Mouse (Mus musculus) cerebellum, adult 2 months (tissue): ENCODE measurements around the gene Zfp36. TPM values are rescaled to one million over a fixed set of nuclear protein-coding genes. Genes with fewer than 3 reads are reported as not detected.
"Not testable (repeated sequence)": the region's sequence is repeated elsewhere in the genome, so short reads cannot be mapped to it uniquely, and the experiment has no call there.

Source experiments
- DNase-seq, 2 experiments: peaks; one replicate each; pipeline ENCODE4 v3.0.0; 2021
- H3K27ac ChIP-seq: fragments of 200-500 bp; 2 replicates; pipeline ENCODE4 v1.5.1; 2012; ENCODE audit warnings: low read length, control low read depth, inconsistent platforms; ENCODE audit not compliant: insufficient read depth
- H3K27me3 ChIP-seq: fragments of 200-500 bp; 2 replicates; pipeline ENCODE4 v1.6.1; 2012; ENCODE audit warnings: inconsistent platforms, mild to moderate bottlenecking, low read length, moderate library complexity; ENCODE audit not compliant: control insufficient read depth, insufficient read depth
- H3K4me1 ChIP-seq: fragments of 200-500 bp; 2 replicates; pipeline ENCODE4 v1.6.1; 2011; ENCODE audit warnings: low read length; ENCODE audit not compliant: control insufficient read depth, insufficient read depth
- H3K4me3 ChIP-seq: fragments of 200-500 bp; replicated peaks from 2 replicates; pipeline ENCODE3; 2011; ENCODE audit warnings: mild to moderate bottlenecking, low read depth, low read length, control low read depth; ENCODE audit not compliant: insufficient read depth
- CTCF ChIP-seq: fragments of 200-500 bp; IDR thresholded peaks from 2 replicates; pipeline ENCODE4 v1.5.1; 2011; ENCODE audit warnings: low read depth, mild to moderate bottlenecking, control low read depth, low read length, moderate library complexity, borderline replicate concordance; ENCODE audit not compliant: insufficient read depth
- POLR2A ChIP-seq: fragments of 200-500 bp; IDR thresholded peaks from 2 replicates; pipeline ENCODE4 v1.6.1; 2011; ENCODE audit warnings: low read length, control low read depth, borderline replicate concordance; ENCODE audit not compliant: insufficient read depth
- WGBS: fragments of 180-500 bp; shearing (Covaris S2); methylation state at CpG from one replicate; pipeline ENCODE4 v1.1.7; 2018; 5-methylcytosine and 5-hydroxymethylcytosine counted together
- polyA plus RNA-seq: library from polyadenylated mRNA; depleted of rRNA; stranded (reverse); fragments of >200 nt; gene quantifications from 2 replicates; pipeline ENCODE4 v1.2.3, GENCODE M21; 2012

Gene Zfp36
- polyA plus RNA-seq, 1 experiment, result 3.7 TPM

GRCm38 (mm10) chr7:28390331-28390730 lies 10.3 kb upstream of the Zfp36 start:
- no peak for DNase-seq
- 96% methylated on average over 3 of the region's 3 CpGs for WGBS
- no peaks in the 10 kb centered on the region for H3K27me3 ChIP-seq
- no peak overlapping the region for H3K27ac ChIP-seq
- TF ChIP-seq CTCF (no peak), POLR2A (no peak)
- H3K4me3 ChIP-seq, result no peak overlapping the region
- no peaks in the 10 kb centered on the region for H3K4me1 ChIP-seq

- not testable (repeated sequence) for H3K27ac ChIP-seq, H3K4me3 ChIP-seq, H3K27me3 ChIP-seq, DNase-seq, H3K4me1 ChIP-seq
- WGBS, result 82% methylated on average over 7 of the region's 7 CpGs
Observed at GRCm38 (mm10) chr7:28387384-28387783, 7.3 kb upstream of the Zfp36 start.

GRCm38 (mm10) chr7:28386877-28387276 lies 6.8 kb upstream of the Zfp36 start:
- H3K27ac ChIP-seq, H3K4me3 ChIP-seq, H3K27me3 ChIP-seq, DNase-seq, H3K4me1 ChIP-seq: not testable (repeated sequence)
- 80% methylated on average over 6 of the region's 6 CpGs for WGBS

GRCm38 (mm10) chr7:28386462-28386861 lies 6.4 kb upstream of the Zfp36 start:
- TF ChIP-seq POLR2A (no peak), CTCF (peak; percentile 87)
- Histone ChIP-seq H3K4me1 (peaks cover 12% of the 10 kb centered on the region), H3K27me3 (no peaks in the 10 kb centered on the region), H3K27ac (no peak overlapping the region), H3K4me3 (no peak overlapping the region)
- 12% methylated on average over 4 of the region's 4 CpGs for WGBS
- peak; percentile 60 to 71 for DNase-seq

GRCm38 (mm10) chr7:28386007-28386406 lies 6.0 kb upstream of the Zfp36 start:
- no peak for DNase-seq
- H3K4me3 ChIP-seq, result no peak overlapping the region
- TF ChIP-seq CTCF (no peak), POLR2A (no peak)
- peaks cover 13% of the 10 kb centered on the region for H3K4me1 ChIP-seq
- H3K27ac ChIP-seq, result no peak overlapping the region
- 90% methylated on average over 7 of the region's 7 CpGs for WGBS
- no peaks in the 10 kb centered on the region for H3K27me3 ChIP-seq

GRCm38 (mm10) chr7:28385196-28385595 lies 5.1 kb upstream of the Zfp36 start:
- Histone ChIP-seq H3K4me1 (peaks cover 13% of the 10 kb centered on the region), H3K27ac (no peak overlapping the region), H3K27me3 (no peaks in the 10 kb centered on the region), H3K4me3 (no peak overlapping the region)
- TF ChIP-seq POLR2A, result no peak
- TF ChIP-seq CTCF, result no peak
- WGBS, result 92% methylated on average over 9 of the region's 9 CpGs
- DNase-seq, result no peak

GRCm38 (mm10) chr7:28384162-28384561 lies 4.1 kb upstream of the Zfp36 start:
- peaks cover 13% of the 10 kb centered on the region for H3K4me1 ChIP-seq
- H3K27me3 ChIP-seq, result no peaks in the 10 kb centered on the region
- H3K4me3 ChIP-seq, result no peak overlapping the region
- no peak for DNase-seq
- WGBS, result 77% methylated on average over 6 of the region's 6 CpGs
- TF ChIP-seq CTCF (no peak), POLR2A (no peak)
- no peak overlapping the region for H3K27ac ChIP-seq

- H3K27ac ChIP-seq, result no peak overlapping the region
- DNase-seq, result no peak
Observed at GRCm38 (mm10) chr7:28383606-28384005, 3.6 kb upstream of the Zfp36 start.

GRCm38 (mm10) chr7:28382981-28383396 lies 2.9 kb upstream of the Zfp36 start:
- H3K27me3 ChIP-seq, result no peaks in the 10 kb centered on the region
- DNase-seq, result no peak
- TF ChIP-seq POLR2A (no peak), CTCF (no peak)
- H3K4me3 ChIP-seq, result no peak overlapping the region
- H3K4me1 ChIP-seq, result peaks cover 13% of the 10 kb centered on the region
- H3K27ac ChIP-seq, result peak overlapping the region; percentile 26; the same call in 1 of the 2 replicates
- 44% methylated on average over 11 of the region's 11 CpGs for WGBS

More at GRCm38 (mm10) chr7:28383606-28384005, 3.6 kb upstream of the Zfp36 start:
- H3K4me1 ChIP-seq, result peaks cover 13% of the 10 kb centered on the region
- 83% methylated on average over 4 of the region's 4 CpGs for WGBS
- H3K4me3 ChIP-seq, result no peak overlapping the region
- TF ChIP-seq CTCF (no peak), POLR2A (no peak)
- H3K27me3 ChIP-seq, result no peaks in the 10 kb centered on the region
